Mouse (Mus musculus): ENCODE results near the gene Lin7b.

The Lin7b gene

GRCm38 (mm10) chr7:45353041-45353440 lies 17.3 kb downstream of the Lin7b start:
- no peak for DNase-seq (ENCODE audit: low read depth, low spot score)

GRCm38 (mm10) chr7:45346905-45347304 lies 23.5 kb downstream of the Lin7b start:
- no peak for DNase-seq (ENCODE audit: low read depth, low spot score)

GRCm38 (mm10) chr7:45343543-45343942 lies 26.8 kb downstream of the Lin7b start:
- DNase-seq (ENCODE audit: low read depth, low spot score): no peak

- no peak for DNase-seq (ENCODE audit: low read depth, low spot score)
These were observed 28.3 kb downstream of the Lin7b start for GRCm38 (mm10) chr7:45342081-45342480.

GRCm38 (mm10) chr7:45341303-45341702 lies 29.1 kb downstream of the Lin7b start:
- DNase-seq (ENCODE audit: low read depth, low spot score): peak; percentile 78

- no peak for DNase-seq (ENCODE audit: low read depth, low spot score)
These were observed 29.7 kb downstream of the Lin7b start for GRCm38 (mm10) chr7:45340669-45341068.

GRCm38 (mm10) chr7:45340066-45340442 lies 30.3 kb downstream of the Lin7b start:
- DNase-seq (ENCODE audit: low read depth, low spot score): no peak

GRCm38 (mm10) chr7:45339410-45340065 lies 30.8 kb downstream of the Lin7b start:
- no peak for DNase-seq (ENCODE audit: low read depth, low spot score)

GRCm38 (mm10) chr7:45338161-45338911 lies 32.0 kb downstream of the Lin7b start:
- DNase-seq (ENCODE audit: low read depth, low spot score): no peak

GRCm38 (mm10) chr7:45337469-45337868 lies 32.9 kb downstream of the Lin7b start:
- DNase-seq (ENCODE audit: low read depth, low spot score): no peak

GRCm38 (mm10) chr7:45336319-45336718 lies 34.1 kb downstream of the Lin7b start:
- no peak for DNase-seq (ENCODE audit: low read depth, low spot score)

- DNase-seq (ENCODE audit: low read depth, low spot score): peak; percentile 83
These were observed 35.3 kb downstream of the Lin7b start, which contains the start of gene Hrc for GRCm38 (mm10) chr7:45335056-45335455. Hrc (plus strand) TSS chr7:45335290.

- peak; percentile 91 for DNase-seq (ENCODE audit: low read depth, low spot score)
These were observed 35.8 kb downstream of the Lin7b start for GRCm38 (mm10) chr7:45334605-45335004.

- peak; percentile 83 for DNase-seq (ENCODE audit: low read depth, low spot score)
These were observed 36.9 kb downstream of the Lin7b start, which contains the start of gene Trpm4 for GRCm38 (mm10) chr7:45333431-45333982. Trpm4 (minus strand) TSS chr7:45333780.

- peak; percentile 26 for DNase-seq (ENCODE audit: low read depth, low spot score)
These were observed 37.5 kb downstream of the Lin7b start for GRCm38 (mm10) chr7:45332685-45333425.

GRCm38 (mm10) chr7:45331502-45331901 lies 38.9 kb downstream of the Lin7b start:
- no peak for DNase-seq (ENCODE audit: low read depth, low spot score)

- peak; percentile 49 for DNase-seq (ENCODE audit: low read depth, low spot score)
These were observed 41.4 kb downstream of the Lin7b start for GRCm38 (mm10) chr7:45328841-45329475.

- no peak for DNase-seq (ENCODE audit: low read depth, low spot score)
These were observed 44.6 kb downstream of the Lin7b start for GRCm38 (mm10) chr7:45325800-45326199.

GRCm38 (mm10) chr7:45323069-45323468 lies 47.3 kb downstream of the Lin7b start:
- DNase-seq (ENCODE audit: low read depth, low spot score): no peak

GRCm38 (mm10) chr7:45322245-45322644 lies 48.1 kb downstream of the Lin7b start:
- no peak for DNase-seq (ENCODE audit: low read depth, low spot score)
